Mouse (Mus musculus): ENCODE measurements at regions not wholly inside any gene's neighbourhood (a gene's known extent, or its start where the extent isn't known, plus 50 kb on each side); places are given as distances from the start of the nearest gene placed in this dataset.
A peak's percentile ranks its signal among the peaks of the same experiment; 100 is the strongest.

- peak; percentile 74 for DNase-seq (ENCODE audit: inconsistent ontology term)
Observed at GRCm38 (mm10) chr15:64434502-64434901, 374.2 kb upstream of the Fam49b start.

- DNase-seq (ENCODE audit: inconsistent ontology term) = no peak
Observed at GRCm38 (mm10) chr15:64434908-64435307, 374.6 kb upstream of the Fam49b start.

- DNase-seq (ENCODE audit: inconsistent ontology term) = peak; percentile 66
Observed at GRCm38 (mm10) chr15:64445076-64445475, 372.4 kb upstream of the Gm21798 start.

GRCm38 (mm10) chr15:64446411-64447072, 371.0 kb upstream of the Gm21798 start:
- DNase-seq (ENCODE audit: inconsistent ontology term) = peak; percentile 86

GRCm38 (mm10) chr15:64447239-64447952, 370.1 kb upstream of the Gm21798 start:
- DNase-seq (ENCODE audit: inconsistent ontology term) = no peak

- DNase-seq (ENCODE audit: inconsistent ontology term) = peak; percentile 86
Observed at GRCm38 (mm10) chr15:64448581-64449140, 368.8 kb upstream of the Gm21798 start.

- no peak for DNase-seq (ENCODE audit: inconsistent ontology term)
Observed at GRCm38 (mm10) chr15:64470743-64471142, 346.8 kb upstream of the Gm21798 start.

GRCm38 (mm10) chr15:64471597-64471996, 345.9 kb upstream of the Gm21798 start:
- peak; percentile 32 for DNase-seq (ENCODE audit: inconsistent ontology term)

GRCm38 (mm10) chr15:64474236-64474635, 343.3 kb upstream of the Gm21798 start:
- DNase-seq (ENCODE audit: inconsistent ontology term) = peak; percentile 87

- DNase-seq (ENCODE audit: inconsistent ontology term) = peak; percentile 83
Observed at GRCm38 (mm10) chr15:64477131-64477530, 340.4 kb upstream of the Gm21798 start.

- no peak for DNase-seq (ENCODE audit: inconsistent ontology term)
Observed at GRCm38 (mm10) chr15:64480625-64481024, 336.9 kb upstream of the Gm21798 start.

- DNase-seq (ENCODE audit: inconsistent ontology term) = no peak
Observed at GRCm38 (mm10) chr15:64481226-64481625, 336.3 kb upstream of the Gm21798 start.

- no peak for DNase-seq (ENCODE audit: inconsistent ontology term)
Observed at GRCm38 (mm10) chr15:64482960-64483359, 334.5 kb upstream of the Gm21798 start.

GRCm38 (mm10) chr15:64487801-64488200, 329.7 kb upstream of the Gm21798 start:
- DNase-seq (ENCODE audit: inconsistent ontology term) = peak; percentile 50

GRCm38 (mm10) chr15:64500783-64501182, 316.7 kb upstream of the Gm21798 start:
- no peak for DNase-seq (ENCODE audit: inconsistent ontology term)

GRCm38 (mm10) chr15:64501479-64501878, 316.0 kb upstream of the Gm21798 start:
- DNase-seq (ENCODE audit: inconsistent ontology term) = peak; percentile 31

GRCm38 (mm10) chr15:64504751-64505150, 312.7 kb upstream of the Gm21798 start:
- peak; percentile 80 for DNase-seq (ENCODE audit: inconsistent ontology term)

GRCm38 (mm10) chr15:64510649-64511048, 306.8 kb upstream of the Gm21798 start:
- peak; percentile 58 for DNase-seq (ENCODE audit: inconsistent ontology term)

- DNase-seq (ENCODE audit: inconsistent ontology term) = peak; percentile 80
Observed at GRCm38 (mm10) chr15:64511176-64511575, 306.3 kb upstream of the Gm21798 start.

- DNase-seq (ENCODE audit: inconsistent ontology term) = no peak
Observed at GRCm38 (mm10) chr15:64512615-64513014, 304.9 kb upstream of the Gm21798 start.

GRCm38 (mm10) chr15:64513501-64514097, 303.9 kb upstream of the Gm21798 start:
- peak; percentile 71 for DNase-seq (ENCODE audit: inconsistent ontology term)

GRCm38 (mm10) chr15:64515179-64515578, 302.3 kb upstream of the Gm21798 start:
- no peak for DNase-seq (ENCODE audit: inconsistent ontology term)

All from Muller cell, postnatal 12 days (primary cell).